Mouse (Mus musculus): ENCODE results near the gene Elmod1.

DNA sequence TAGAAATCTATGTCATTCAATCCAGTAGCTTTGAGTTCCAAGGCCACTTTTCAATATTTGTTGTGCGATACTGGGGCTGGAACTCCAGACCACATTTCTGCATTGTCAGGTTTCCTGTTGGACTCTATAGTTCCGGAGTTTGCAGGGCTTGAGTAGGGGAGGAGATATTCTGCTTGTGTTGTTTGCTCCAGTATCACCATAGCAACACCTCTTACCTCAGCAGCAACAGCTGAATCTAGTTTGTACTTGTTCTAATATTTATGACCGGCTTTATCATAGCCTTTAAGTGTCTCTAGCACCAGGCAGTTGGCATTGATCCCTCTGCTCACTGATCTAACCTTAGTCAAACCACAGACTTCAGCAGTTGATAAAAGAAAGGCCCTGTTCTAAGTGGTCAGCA is 47.7 kb upstream of the Elmod1 start:
- TF ChIP-seq CTCF (IDR thresholded peaks at IDR 0.05; ENCODE audit: insufficient read depth, low read depth, low read length) (no peak), POLR2A (IDR thresholded peaks at IDR 0.05; ENCODE audit: insufficient read depth, low read depth, low read length) (no peak)
